Mouse (Mus musculus): ENCODE measurements at regions not wholly inside any gene's neighbourhood (a gene's known extent, or its start where the extent isn't known, plus 50 kb on each side); places are given as distances from the start of the nearest gene placed in this dataset.
A peak's percentile ranks its signal among the peaks of the same experiment; 100 is the strongest.

GRCm38 (mm10) chr4:100661154-100661553 lies 115.3 kb upstream of the Cachd1 start:
- no peak overlapping the region for H3K4me2 ChIP-seq (ENCODE audit: low read depth, low read length, poor library complexity, severe bottlenecking)
- 77% methylated on average over 1 of the region's 1 CpGs for WGBS
- ATAC-seq (ENCODE audit: low FRiP score) (no peak), DNase-seq (ENCODE audit: low spot score) (no peak)
- H3K4me1 ChIP-seq (ENCODE audit: insufficient read depth, low read length): no peaks in the 10 kb centered on the region; the same call in 1 of the 2 replicates
- no peak overlapping the region for H3K9ac ChIP-seq (replicated peaks; ENCODE audit: low read length, poor library complexity, severe bottlenecking)
- H3K4me3 ChIP-seq (ENCODE audit: low read depth, low read length): no peak overlapping the region
- TF ChIP-seq CTCF (IDR thresholded peaks at IDR 0.05): no peak
- no peaks in the 10 kb centered on the region for H3K36me3 ChIP-seq (ENCODE audit: insufficient read depth, low read length)
- no peaks in the 10 kb centered on the region for H3K9me3 ChIP-seq (ENCODE audit: low read length)
- H3K27me3 ChIP-seq (ENCODE audit: insufficient read depth, low read length): no peaks in the 10 kb centered on the region
- H3K27ac ChIP-seq (ENCODE audit: low read depth, low read length): no peak overlapping the region

- H3K4me1 ChIP-seq (ENCODE audit: insufficient read depth, low read length): no peaks in the 10 kb centered on the region; the same call in 1 of the 2 replicates
- H3K9me3 ChIP-seq (ENCODE audit: low read length): no peaks in the 10 kb centered on the region
- WGBS: 10% methylated on average over 5 of the region's 5 CpGs
- H3K9ac ChIP-seq (replicated peaks; ENCODE audit: low read length, poor library complexity, severe bottlenecking): no peak overlapping the region
- DNase-seq (ENCODE audit: low spot score): peak; percentile 55
- no peak overlapping the region for H3K27ac ChIP-seq (ENCODE audit: low read depth, low read length)
- ATAC-seq (ENCODE audit: low FRiP score): no peak
- H3K4me2 ChIP-seq (ENCODE audit: low read depth, low read length, poor library complexity, severe bottlenecking): no peak overlapping the region
- H3K36me3 ChIP-seq (ENCODE audit: insufficient read depth, low read length): no peaks in the 10 kb centered on the region
- no peak for TF ChIP-seq CTCF (IDR thresholded peaks at IDR 0.05)
- no peaks in the 10 kb centered on the region for H3K27me3 ChIP-seq (ENCODE audit: insufficient read depth, low read length)
- no peak overlapping the region for H3K4me3 ChIP-seq (ENCODE audit: low read depth, low read length)
Observed at GRCm38 (mm10) chr4:100664619-100665264, 111.7 kb upstream of the Cachd1 start.

- WGBS: 84% methylated on average over 5 of the region's 5 CpGs
- H3K9me3 ChIP-seq (ENCODE audit: low read length): no peaks in the 10 kb centered on the region
- no peak overlapping the region for H3K27ac ChIP-seq (ENCODE audit: low read depth, low read length)
- DNase-seq (ENCODE audit: low spot score) (no peak), ATAC-seq (ENCODE audit: low FRiP score) (no peak; the same call in 1 of the 2 replicates)
- H3K27me3 ChIP-seq (ENCODE audit: insufficient read depth, low read length): no peaks in the 10 kb centered on the region
- H3K36me3 ChIP-seq (ENCODE audit: insufficient read depth, low read length): no peaks in the 10 kb centered on the region
- H3K9ac ChIP-seq (replicated peaks; ENCODE audit: low read length, poor library complexity, severe bottlenecking): no peak overlapping the region
- no peaks in the 10 kb centered on the region for H3K4me1 ChIP-seq (ENCODE audit: insufficient read depth, low read length)
- no peak for TF ChIP-seq CTCF (IDR thresholded peaks at IDR 0.05)
- no peak overlapping the region for H3K4me2 ChIP-seq (ENCODE audit: low read depth, low read length, poor library complexity, severe bottlenecking)
- no peak overlapping the region for H3K4me3 ChIP-seq (ENCODE audit: low read depth, low read length)
Observed at GRCm38 (mm10) chr4:100670553-100670952, 105.9 kb upstream of the Cachd1 start.

GRCm38 (mm10) chr4:100674916-100675315 lies 101.6 kb upstream of the Cachd1 start:
- Histone ChIP-seq H3K36me3 (ENCODE audit: insufficient read depth, low read length) (no peaks in the 10 kb centered on the region), H3K9me3 (ENCODE audit: low read length) (no peaks in the 10 kb centered on the region), H3K9ac (replicated peaks; ENCODE audit: low read length, poor library complexity, severe bottlenecking) (no peak overlapping the region), H3K27me3 (ENCODE audit: insufficient read depth, low read length) (no peaks in the 10 kb centered on the region), H3K4me2 (ENCODE audit: low read depth, low read length, poor library complexity, severe bottlenecking) (no peak overlapping the region), H3K27ac (ENCODE audit: low read depth, low read length) (no peak overlapping the region), H3K4me1 (ENCODE audit: insufficient read depth, low read length) (no peaks in the 10 kb centered on the region), H3K4me3 (ENCODE audit: low read depth, low read length) (no peak overlapping the region)
- DNase-seq (ENCODE audit: low spot score): no peak
- no peak for ATAC-seq (ENCODE audit: low FRiP score)
- 81% methylated on average over 4 of the region's 4 CpGs for WGBS
- TF ChIP-seq CTCF (IDR thresholded peaks at IDR 0.05): no peak

- Histone ChIP-seq H3K27ac (ENCODE audit: low read depth, low read length) (no peak overlapping the region), H3K4me1 (ENCODE audit: insufficient read depth, low read length) (no peaks in the 10 kb centered on the region), H3K4me3 (ENCODE audit: low read depth, low read length) (no peak overlapping the region), H3K36me3 (ENCODE audit: insufficient read depth, low read length) (no peaks in the 10 kb centered on the region), H3K4me2 (ENCODE audit: low read depth, low read length, poor library complexity, severe bottlenecking) (no peak overlapping the region), H3K27me3 (ENCODE audit: insufficient read depth, low read length) (no peaks in the 10 kb centered on the region), H3K9me3 (ENCODE audit: low read length) (no peaks in the 10 kb centered on the region), H3K9ac (replicated peaks; ENCODE audit: low read length, poor library complexity, severe bottlenecking) (no peak overlapping the region)
- TF ChIP-seq CTCF (IDR thresholded peaks at IDR 0.05): no peak
- WGBS: 25% methylated on average over 7 of the region's 7 CpGs
- ATAC-seq (ENCODE audit: low FRiP score) (no peak), DNase-seq (ENCODE audit: low spot score) (peak; percentile 46)
Observed at GRCm38 (mm10) chr4:100683757-100684156, 92.7 kb upstream of the Cachd1 start.

- Histone ChIP-seq H3K27ac (ENCODE audit: low read depth, low read length) (peak overlapping the region; percentile 75), H3K36me3 (ENCODE audit: insufficient read depth, low read length) (no peaks in the 10 kb centered on the region), H3K4me1 (ENCODE audit: insufficient read depth, low read length) (no peaks in the 10 kb centered on the region), H3K4me3 (ENCODE audit: low read depth, low read length) (no peak overlapping the region), H3K27me3 (ENCODE audit: insufficient read depth, low read length) (no peaks in the 10 kb centered on the region), H3K9ac (replicated peaks; ENCODE audit: low read length, poor library complexity, severe bottlenecking) (no peak overlapping the region), H3K4me2 (ENCODE audit: low read depth, low read length, poor library complexity, severe bottlenecking) (0 out of 2 replicates have a peak overlapping the region, but pooled peaks have one; percentile 12), H3K9me3 (ENCODE audit: low read length) (0 out of 2 replicates have a peak, but pooled peaks cover 3% of the 10 kb centered on the region)
- 65% methylated on average over 5 of the region's 5 CpGs for WGBS
- DNase-seq (ENCODE audit: low spot score) (no peak), ATAC-seq (ENCODE audit: low FRiP score) (peak; percentile 62)
- no peak for TF ChIP-seq CTCF (IDR thresholded peaks at IDR 0.05)
Observed at GRCm38 (mm10) chr4:100700002-100700401, 76.5 kb upstream of the Cachd1 start.

All from midbrain, postnatal 0 days (tissue).